Mouse (Mus musculus) hindbrain, embryonic 11.5 days (tissue): Measurements from ENCODE around the gene Tomm6. TPM values are rescaled to one million over a fixed set of nuclear protein-coding genes. Genes with fewer than 3 reads are reported as not detected.

Experiments
- ATAC-seq: fragments of 200-750 bp; cut with Nextera tagmentation; 2 replicates; pipeline ENCODE4 v1.8.0; 2017; ENCODE audit warnings: mild to moderate bottlenecking, moderate TSS enrichment, moderate library complexity; ENCODE audit not compliant: low FRiP score
- DNase-seq: peaks from one replicate; pipeline ENCODE4 v3.0.0-alpha.2; 2015; ENCODE audit warnings: low spot score
- H3K27ac ChIP-seq: fragments of 300-500 bp; sonication (generic); 2 replicates; pipeline ENCODE4 v1.5.1; 2014; ENCODE audit warnings: mild to moderate bottlenecking, low read depth, low read length
- H3K27me3 ChIP-seq: fragments of 300-500 bp; sonication (generic); 2 replicates; pipeline ENCODE4 v1.6.1; 2014; ENCODE audit warnings: mild to moderate bottlenecking, low read length, moderate library complexity, mixed read lengths; ENCODE audit not compliant: control insufficient read depth, insufficient read depth
- H3K36me3 ChIP-seq: fragments of 300-500 bp; sonication (generic); 2 replicates; pipeline ENCODE4 v1.6.1; 2014; ENCODE audit warnings: mild to moderate bottlenecking, low read length, moderate library complexity, mixed read lengths; ENCODE audit not compliant: control insufficient read depth, insufficient read depth
- H3K4me1 ChIP-seq: fragments of 300-500 bp; sonication (generic); replicated peaks from 2 replicates; pipeline ENCODE4 v1.6.1; 2014; ENCODE audit warnings: low read length, mixed read lengths; ENCODE audit not compliant: control insufficient read depth, insufficient read depth
- H3K4me2 ChIP-seq: fragments of 300-500 bp; sonication (generic); replicated peaks from 2 replicates; pipeline ENCODE4 v1.6.1; 2014; ENCODE audit warnings: mild to moderate bottlenecking, low read depth, low read length
- H3K4me3 ChIP-seq: fragments of 300-500 bp; sonication (generic); 2 replicates; pipeline ENCODE4 v1.5.1; 2014; ENCODE audit warnings: low read depth, low read length
- H3K9ac ChIP-seq: fragments of 300-500 bp; sonication (generic); 2 replicates; pipeline ENCODE4 v1.6.1; 2014; ENCODE audit warnings: low read depth, low read length
- H3K9me3 ChIP-seq: fragments of 300-500 bp; sonication (generic); 2 replicates; pipeline ENCODE4 v1.6.1; 2016; ENCODE audit warnings: low read length; ENCODE audit not compliant: control insufficient read depth
- WGBS: fragments of 180-500 bp; shearing (Covaris S2); extraction: QIAGEN DNeasy Blood & Tissue Kit; methylation state at CpG from one replicate; pipeline ENCODE4 v1.1.7; 2014; 5-methylcytosine and 5-hydroxymethylcytosine counted together
- polyA plus RNA-seq: library from polyadenylated mRNA; unstranded; fragments of >200 nt; fragmentation: Nextera tagmentation; extraction: Ambion mirVana; gene quantifications from 2 replicates; pipeline ENCODE4 v1.2.1, GENCODE M21; 2014

Gene Tomm6
- polyA plus RNA-seq, 1 experiment from 2014 or later, result 375 TPM

DNA sequence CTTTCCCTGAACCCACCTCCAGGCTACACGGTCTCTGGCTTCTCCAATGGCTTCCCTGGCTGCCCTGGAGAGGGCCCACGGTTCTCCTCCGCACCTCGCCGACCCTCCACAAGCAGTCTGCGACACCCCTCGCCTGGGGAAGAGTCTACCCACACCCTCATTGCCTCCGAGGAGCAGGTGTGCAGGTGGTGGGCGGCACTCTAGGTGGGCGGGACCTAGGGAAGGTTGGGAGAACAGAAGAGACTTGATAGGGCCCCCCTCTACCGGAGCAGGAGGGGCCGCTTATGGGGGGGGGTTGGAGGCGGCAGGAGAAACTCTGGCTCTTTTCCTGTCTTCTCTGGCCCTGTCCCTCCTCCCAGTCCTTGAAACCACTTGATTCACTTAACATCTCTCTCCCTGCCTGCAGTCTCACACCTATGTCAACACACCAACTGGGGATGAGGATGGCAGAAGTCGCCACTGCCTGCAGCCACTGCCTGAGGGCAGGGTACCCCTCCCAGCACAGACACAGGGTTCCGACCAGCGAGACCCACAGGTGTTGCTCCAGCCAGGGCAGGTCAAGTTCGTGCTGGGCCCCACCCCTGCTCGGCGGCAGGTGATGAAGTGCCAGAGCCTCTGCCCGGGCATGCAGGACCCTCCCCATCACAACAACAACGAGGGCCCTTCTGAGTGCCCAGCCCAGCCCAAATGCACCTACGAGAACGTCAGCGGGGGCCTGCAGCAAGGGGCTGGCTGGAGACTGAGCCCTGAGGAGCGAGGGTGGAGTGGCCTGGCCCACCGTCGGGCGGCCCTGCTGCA is 14.6 kb upstream of the Tomm6 start:
- H3K9ac ChIP-seq, result no peak overlapping the region
- H3K4me2 ChIP-seq, result no peak overlapping the region
- no peaks in the 10 kb centered on the region for H3K9me3 ChIP-seq
- no peak overlapping the region for H3K27ac ChIP-seq
- no peaks in the 10 kb centered on the region; the same call in 1 of the 2 replicates for H3K4me1 ChIP-seq
- H3K27me3 ChIP-seq, result peaks cover 2% of the 10 kb centered on the region; the same call in 1 of the 2 replicates
- 0 out of 2 replicates have a peak, but pooled peaks cover 2% of the 10 kb centered on the region for H3K36me3 ChIP-seq
- WGBS, result 41% methylated on average over 28 of the region's 28 CpGs
- ATAC-seq (no peak), DNase-seq (no peak)
- no peak overlapping the region for H3K4me3 ChIP-seq

DNA sequence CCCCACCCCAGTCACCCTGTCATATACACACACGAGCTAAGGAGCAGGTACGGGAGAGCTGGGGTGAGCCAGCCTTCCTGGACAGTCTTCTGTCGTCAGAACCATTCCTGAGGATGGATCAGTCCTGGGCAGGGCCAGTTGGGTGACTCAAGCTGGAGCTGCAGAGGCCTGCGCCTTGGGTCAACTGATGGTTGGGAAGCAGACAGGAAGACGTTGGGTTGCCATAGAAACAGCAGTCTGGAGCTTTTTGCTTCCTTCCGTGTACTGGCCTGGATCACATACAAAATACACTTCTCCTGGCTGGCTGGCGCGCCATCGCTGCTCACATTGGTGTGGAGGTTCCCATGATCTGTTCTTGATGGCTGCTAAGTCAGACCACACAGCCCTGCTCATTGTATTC is 13.6 kb upstream of the Tomm6 start:
- Histone ChIP-seq H3K4me2 (no peak overlapping the region), H3K9me3 (no peaks in the 10 kb centered on the region), H3K4me1 (no peaks in the 10 kb centered on the region; the same call in 1 of the 2 replicates), H3K27me3 (peaks cover 2% of the 10 kb centered on the region; the same call in 1 of the 2 replicates), H3K27ac (no peak overlapping the region), H3K9ac (no peak overlapping the region), H3K4me3 (no peak overlapping the region), H3K36me3 (0 out of 2 replicates have a peak, but pooled peaks cover 2% of the 10 kb centered on the region)
- ATAC-seq (no peak), DNase-seq (no peak)
- 80% methylated on average over 9 of the region's 9 CpGs for WGBS

DNA sequence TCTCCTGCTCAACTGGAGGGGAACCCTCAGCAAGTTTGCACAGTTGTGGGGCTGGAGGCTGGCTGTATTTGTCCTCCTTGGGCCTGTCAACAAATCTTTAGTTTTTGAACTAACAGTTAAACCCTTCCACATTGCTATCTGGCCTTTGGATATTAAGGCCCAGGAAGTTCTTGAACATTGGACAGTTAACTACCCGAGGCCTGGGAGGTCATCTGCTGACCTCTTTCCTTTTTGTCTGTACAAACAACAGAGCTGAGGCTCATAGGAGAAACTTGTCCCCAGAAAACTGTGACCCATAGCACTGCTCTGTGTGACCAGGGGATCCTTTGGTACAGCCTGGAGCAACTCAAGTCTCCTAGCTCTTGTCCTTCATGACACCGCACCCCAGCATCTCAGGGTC is 10.9 kb upstream of the Tomm6 start:
- Histone ChIP-seq H3K9ac (no peak overlapping the region), H3K27me3 (peaks cover 2% of the 10 kb centered on the region; the same call in 1 of the 2 replicates), H3K4me2 (no peak overlapping the region), H3K36me3 (0 out of 2 replicates have a peak, but pooled peaks cover 2% of the 10 kb centered on the region), H3K4me3 (no peak overlapping the region), H3K27ac (no peak overlapping the region), H3K9me3 (no peaks in the 10 kb centered on the region), H3K4me1 (no peaks in the 10 kb centered on the region; the same call in 1 of the 2 replicates)
- ATAC-seq, result no peak
- no peak for DNase-seq
- 84% methylated on average over 2 of the region's 2 CpGs for WGBS

DNA sequence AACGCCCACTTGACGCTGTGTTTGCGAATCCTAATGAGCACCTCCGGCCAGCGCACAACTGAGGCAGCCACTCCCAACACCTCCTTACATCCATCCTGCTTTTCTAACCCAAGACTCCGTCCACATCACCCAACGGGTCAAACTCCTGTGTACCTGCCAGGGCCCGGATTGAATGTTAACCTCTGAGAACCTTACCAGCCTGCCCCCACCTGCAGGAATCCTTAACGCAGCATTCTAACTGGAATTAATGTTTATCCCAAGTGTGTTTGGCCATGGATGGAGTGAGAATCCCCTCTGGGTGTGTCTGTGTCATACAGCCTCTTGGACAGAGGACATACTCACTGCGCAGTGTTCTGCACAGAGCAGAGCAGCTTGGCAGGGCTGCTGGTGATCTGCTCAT is 10.0 kb upstream of the Tomm6 start:
- Histone ChIP-seq H3K4me3 (no peak overlapping the region), H3K27me3 (peaks cover 2% of the 10 kb centered on the region; the same call in 1 of the 2 replicates), H3K4me2 (no peak overlapping the region), H3K27ac (no peak overlapping the region), H3K9me3 (no peaks in the 10 kb centered on the region), H3K36me3 (0 out of 2 replicates have a peak, but pooled peaks cover 2% of the 10 kb centered on the region), H3K4me1 (no peaks in the 10 kb centered on the region; the same call in 1 of the 2 replicates), H3K9ac (no peak overlapping the region)
- DNase-seq (no peak), ATAC-seq (no peak)
- 88% methylated on average over 10 of the region's 10 CpGs for WGBS

DNA sequence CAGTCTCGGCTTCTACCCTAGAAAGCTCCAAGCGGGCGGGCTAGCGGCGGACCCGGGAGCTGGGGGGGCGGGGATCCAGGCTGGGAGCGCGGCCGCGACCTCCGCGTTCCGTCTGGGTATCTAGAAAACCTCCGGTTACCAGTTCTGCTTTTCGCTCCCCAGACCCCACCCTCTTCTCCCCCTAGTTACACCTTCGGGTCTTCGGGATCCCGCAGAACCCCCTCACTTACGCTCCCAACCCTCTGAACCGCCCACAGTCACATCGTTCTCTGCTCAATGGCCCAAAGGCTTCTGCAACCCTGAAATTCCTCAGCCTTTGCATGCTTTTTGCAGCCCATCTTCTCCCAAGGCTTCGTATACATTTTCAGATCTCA is 7.1 kb upstream of the Tomm6 start:
- Histone ChIP-seq H3K9me3 (no peaks in the 10 kb centered on the region), H3K27ac (peak overlapping the region; percentile 42), H3K36me3 (no peaks in the 10 kb centered on the region), H3K4me2 (peak overlapping the region; percentile 76), H3K27me3 (no peaks in the 10 kb centered on the region), H3K4me1 (no peaks in the 10 kb centered on the region; the same call in 1 of the 2 replicates), H3K9ac (peak overlapping the region; percentile 77), H3K4me3 (peak overlapping the region; percentile 62)
- ATAC-seq (peak; percentile 28; the same call in 1 of the 2 replicates), DNase-seq (no peak)
- under 1% methylated on average over 23 of the region's 23 CpGs for WGBS

DNA sequence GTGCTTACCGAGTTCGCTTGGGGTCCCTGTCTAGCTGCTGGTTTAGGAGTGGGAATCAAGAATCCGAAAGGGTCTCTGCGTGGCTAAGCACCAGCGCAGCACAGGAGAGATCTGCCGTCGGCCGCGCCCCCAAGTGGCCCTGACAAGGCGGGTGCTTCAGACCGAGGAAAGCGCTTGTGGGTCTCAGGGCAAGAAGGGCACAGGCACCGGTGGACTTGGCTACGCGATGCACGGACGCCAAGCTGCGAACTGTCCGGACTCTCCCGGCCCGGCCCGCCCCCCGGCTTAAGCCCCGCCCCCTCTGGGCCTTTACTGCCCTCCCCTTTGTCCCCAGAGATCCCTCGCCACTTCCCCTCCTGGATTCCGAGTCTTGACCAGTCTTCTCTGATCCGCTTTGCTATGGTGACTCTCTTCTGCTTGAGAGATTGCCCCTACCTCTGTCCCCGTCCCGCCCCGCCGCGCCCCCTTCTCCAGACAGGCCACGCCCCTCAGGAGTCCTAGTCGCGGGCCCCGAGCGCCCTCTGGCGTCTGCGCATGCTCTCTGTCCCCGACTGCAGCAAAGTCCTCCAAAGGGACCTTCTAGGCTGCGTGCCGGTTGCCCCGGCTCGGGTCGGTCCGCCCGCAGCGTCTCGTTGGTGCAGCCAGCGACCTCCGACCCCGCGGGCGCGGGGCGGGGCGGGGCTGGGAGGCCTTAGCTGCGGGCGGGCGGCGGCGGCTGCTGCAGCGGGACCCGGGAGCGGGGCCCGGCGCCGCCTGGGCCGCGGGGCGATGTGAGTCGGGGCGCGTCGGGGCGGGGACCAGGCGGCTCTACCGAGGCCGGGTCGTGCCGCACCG is 6.5 kb upstream of the Tomm6 start, which contains the start of gene Prickle4:
Gene Prickle4 (minus strand): TSS at position 234 of the 834 bp plus-strand sequence.
- ATAC-seq (peak; percentile 96), DNase-seq (peak; percentile 98)
- H3K4me1 ChIP-seq, result no peaks in the 10 kb centered on the region; the same call in 1 of the 2 replicates
- WGBS, result under 1% methylated on average over 74 of the region's 82 CpGs
- no peaks in the 10 kb centered on the region for H3K9me3 ChIP-seq
- H3K9ac ChIP-seq, result peak within 1 kb of the TSS; percentile 77
- H3K4me3 ChIP-seq, result peak within 1 kb of the TSS; percentile 62
- no peaks in the 10 kb centered on the region for H3K36me3 ChIP-seq
- H3K4me2 ChIP-seq, result peak within 1 kb of the TSS; percentile 76
- peak within 1 kb of the TSS; percentile 42 for H3K27ac ChIP-seq
- no peaks in the 10 kb centered on the region for H3K27me3 ChIP-seq

DNA sequence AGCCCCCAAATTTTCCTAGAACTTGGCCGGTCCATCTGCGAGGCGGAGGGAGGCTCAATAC is 6.1 kb upstream of the Tomm6 start, which contains the start of gene Gm21981:
Gene Gm21981 (minus strand): TSS at position 14 of the 61 bp plus-strand sequence.
- no peak for DNase-seq
- Histone ChIP-seq H3K9me3 (no peaks in the 10 kb centered on the region), H3K4me2 (peak within 1 kb of the TSS; percentile 76), H3K9ac (peak within 1 kb of the TSS; percentile 77), H3K27me3 (no peaks in the 10 kb centered on the region), H3K36me3 (no peaks in the 10 kb centered on the region), H3K4me3 (peak within 1 kb of the TSS; percentile 62), H3K4me1 (peaks cover 2% of the 10 kb centered on the region), H3K27ac (peak within 1 kb of the TSS; percentile 42)
- WGBS, result 0% methylated on average over 3 of the region's 3 CpGs
- ATAC-seq, result no peak

DNA sequence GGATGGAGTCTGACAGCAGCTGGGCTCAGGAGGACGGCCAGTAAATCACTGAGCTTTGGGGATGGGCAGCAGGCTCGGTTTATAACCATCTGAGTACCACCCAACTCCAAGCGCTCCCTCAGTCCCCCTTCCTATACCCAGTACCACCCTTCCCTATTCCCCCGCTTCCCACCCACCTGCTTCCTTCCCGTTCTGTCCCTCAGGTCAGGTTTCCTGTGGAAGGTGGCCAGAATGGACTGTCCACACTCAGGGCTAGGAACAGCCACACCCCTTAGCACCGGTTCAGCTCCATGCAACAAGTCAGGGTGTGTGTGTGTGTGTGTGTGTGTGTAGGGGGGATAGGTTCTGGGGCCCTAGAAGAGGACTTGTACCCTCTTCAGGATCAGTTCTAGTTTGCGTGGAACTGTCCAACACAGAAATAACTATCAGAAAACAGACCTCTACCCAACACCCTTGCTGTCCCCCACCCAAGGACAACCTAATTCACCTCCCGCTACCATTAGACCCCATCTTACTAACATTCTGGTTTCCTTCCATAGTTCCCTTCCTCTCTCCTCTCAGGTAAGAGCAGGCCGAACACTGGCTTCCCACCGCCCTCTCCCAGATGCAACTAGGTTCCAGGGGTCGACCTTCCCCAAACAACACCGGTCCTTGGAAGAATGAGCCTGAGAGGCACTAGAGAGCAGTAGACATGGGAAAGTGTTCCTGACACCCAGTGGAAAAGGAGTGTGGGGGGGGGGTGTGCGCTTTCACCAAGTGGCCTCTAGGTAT is 5.7 kb upstream of the Tomm6 start:
- DNase-seq, result no peak
- no peak for ATAC-seq
- Histone ChIP-seq H3K4me1 (peaks cover 3% of the 10 kb centered on the region), H3K9me3 (no peaks in the 10 kb centered on the region), H3K9ac (peak overlapping the region; percentile 77), H3K36me3 (no peaks in the 10 kb centered on the region), H3K27ac (peak overlapping the region; percentile 42; the same call in 1 of the 2 replicates), H3K4me2 (peak overlapping the region; percentile 76), H3K27me3 (no peaks in the 10 kb centered on the region), H3K4me3 (peak overlapping the region; percentile 62)
- 38% methylated on average over 13 of the region's 13 CpGs for WGBS
